Mouse (Mus musculus) bone marrow, adult 2 months (tissue): ENCODE results near the gene Plekhg2.

Source experiments
- CTCF ChIP-seq: fragments of 200-500 bp; IDR thresholded peaks from 2 replicates; pipeline ENCODE4 v1.5.1; 2011; ENCODE audit warnings: low read length, control low read depth; ENCODE audit not compliant: control insufficient read depth, insufficient read depth
- POLR2A ChIP-seq: fragments of 200-500 bp; IDR thresholded peaks from 2 replicates; pipeline ENCODE4 v1.6.1; 2011; ENCODE audit warnings: low read depth, mild to moderate bottlenecking, control low read depth, low read length, borderline replicate concordance; ENCODE audit not compliant: control insufficient read depth

GRCm38 (mm10) chr7:28361647-28362341 is 10.6 kb downstream of the Plekhg2 start:
- TF ChIP-seq CTCF (no peak), POLR2A (no peak)
